ENCODE assay signal across 21 mouse cellular contexts in the genomic region with DNA sequence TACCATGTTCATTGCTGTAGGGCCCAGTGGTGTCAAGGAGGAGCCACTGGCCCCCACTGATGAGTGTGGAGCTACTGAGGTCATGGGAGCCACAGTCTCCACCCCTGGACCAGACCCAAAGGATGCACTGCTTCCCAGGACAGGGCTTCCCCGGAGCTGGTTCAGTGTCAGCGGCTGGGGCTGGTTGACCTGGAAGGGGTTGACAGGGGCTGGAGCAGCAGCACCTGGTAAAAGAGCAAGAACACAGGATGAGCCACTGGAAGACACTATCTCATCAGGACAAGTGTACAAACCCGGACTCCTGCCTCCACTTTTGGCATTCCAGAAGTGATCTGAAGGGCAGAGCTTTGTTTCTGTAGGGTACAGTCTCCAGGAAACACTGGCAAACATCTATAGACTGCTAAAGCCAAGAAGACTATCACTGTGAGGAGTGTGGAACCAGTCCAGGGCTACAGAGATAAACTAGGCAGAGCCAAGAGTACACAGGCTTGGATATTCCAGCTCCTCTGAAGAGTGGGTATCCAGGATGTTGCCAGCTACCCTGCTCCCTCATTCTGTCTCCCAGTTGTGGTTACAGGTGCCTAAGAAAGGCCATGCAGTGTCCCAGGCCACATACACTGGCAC. TPM values are rescaled to one million over a fixed set of nuclear protein-coding genes. Genes with fewer than 3 reads are reported as not detected.
DNase-seq lines count a peak whose midpoint lies in the region; ATAC-seq lines count a peak whose summit lies in the region.
"Had no signal": no experiment of that assay in that cellular context is flagged by ENCODE, and none has a peak within 500 bp of the region (broad histone marks: within the 10 kb centered on the region; RNA-seq: fewer than 3 reads in every experiment).

No protein-coding gene starts in this region.

- no peak overlapping the region for H3K4me2 ChIP-seq in midbrain, embryonic 11.5 days
- H3K4me2 ChIP-seq in heart, embryonic 15.5 days, result no peak overlapping the region
- H3K4me2 ChIP-seq: forebrain, embryonic 13.5 days; hindbrain, embryonic 14.5 days had no signal

- peaks cover 13% of the 10 kb centered on the region for H3K36me3 ChIP-seq in midbrain, embryonic 11.5 days (ENCODE audit: control insufficient read depth, insufficient read depth, low read length)
- H3K36me3 ChIP-seq in midbrain, embryonic 10.5 days, result peaks cover 74% of the 10 kb centered on the region
- H3K36me3 ChIP-seq in heart, embryonic 15.5 days, result peaks cover 37% of the 10 kb centered on the region

- H3K4me3 ChIP-seq in midbrain, embryonic 11.5 days (ENCODE audit: low read depth, low read length), result no peak overlapping the region
- no peak overlapping the region for H3K4me3 ChIP-seq in midbrain, embryonic 10.5 days
- no peak overlapping the region for H3K4me3 ChIP-seq in heart, embryonic 15.5 days
- H3K4me3 ChIP-seq: embryonic facial prominence, embryonic 10.5 days; forebrain, embryonic 13.5 days; hindbrain, embryonic 10.5 days had no signal

- no peak overlapping the region for H3K27ac ChIP-seq in midbrain, embryonic 11.5 days (ENCODE audit: low read depth, low read length)
- no peak overlapping the region for H3K27ac ChIP-seq in midbrain, embryonic 10.5 days (replicated peaks)
- H3K27ac ChIP-seq in heart, embryonic 15.5 days, result no peak overlapping the region
- H3K27ac ChIP-seq: embryonic facial prominence, embryonic 10.5 days; forebrain, embryonic 13.5 days; hindbrain, embryonic 10.5 days; hindbrain, embryonic 14.5 days had no signal

- DNase-seq in heart, adult 11 months, result peak; percentile 94
- no peak for DNase-seq in heart, postnatal 4 days
- DNase-seq in midbrain, embryonic 11.5 days (ENCODE audit: low spot score, missing footprints), result peak; percentile 44
- DNase-seq in midbrain, embryonic 10.5 days (ENCODE audit: low spot score), result no peak
- DNase-seq in urinary bladder, postnatal 10 days (ENCODE audit: low spot score), result no peak
- DNase-seq in embryo, embryonic 10.5 days (ENCODE audit: low spot score), result no peak
- DNase-seq: adrenal gland, postnatal 10 days; cerebellum, adult 11 months; cerebellum, adult 8-10 months; cerebellum, postnatal 36 days; forebrain, postnatal 0 days; gastrocnemius, postnatal 10 days; kidney, adult 2 months had no signal

- H3K9me3 ChIP-seq in midbrain, embryonic 11.5 days (ENCODE audit: control insufficient read depth, low read length), result no peaks in the 10 kb centered on the region
- no peaks in the 10 kb centered on the region for H3K9me3 ChIP-seq in midbrain, embryonic 10.5 days (replicated peaks)
- H3K9me3 ChIP-seq in heart, embryonic 15.5 days (replicated peaks), result no peaks in the 10 kb centered on the region
- H3K9me3 ChIP-seq: embryonic facial prominence, embryonic 10.5 days; forebrain, embryonic 13.5 days; hindbrain, embryonic 10.5 days had no signal

- no peak overlapping the region for H3K9ac ChIP-seq in midbrain, embryonic 11.5 days (ENCODE audit: low read length)
- H3K9ac ChIP-seq in heart, embryonic 15.5 days, result no peak overlapping the region
- H3K9ac ChIP-seq: forebrain, embryonic 13.5 days; forebrain, postnatal 0 days; hindbrain, embryonic 14.5 days had no signal

- 97% methylated on average over 3 of the region's 3 CpGs for WGBS in midbrain, embryonic 11.5 days
- 96% methylated on average over 3 of the region's 3 CpGs for WGBS in midbrain, embryonic 10.5 days
- WGBS in heart, embryonic 15.5 days, result 83% methylated on average over 3 of the region's 3 CpGs

- no peaks in the 10 kb centered on the region for H3K27me3 ChIP-seq in midbrain, embryonic 11.5 days (ENCODE audit: control insufficient read depth, insufficient read depth, low read length)
- H3K27me3 ChIP-seq in midbrain, embryonic 10.5 days (ENCODE audit: low read depth, poor library complexity, severe bottlenecking), result no peaks in the 10 kb centered on the region
- H3K27me3 ChIP-seq in heart, embryonic 15.5 days, result no peaks in the 10 kb centered on the region
- H3K27me3 ChIP-seq: forebrain, embryonic 13.5 days had no signal

- no peaks in the 10 kb centered on the region for H3K4me1 ChIP-seq in midbrain, embryonic 11.5 days (ENCODE audit: control insufficient read depth, insufficient read depth, low read length)
- no peaks in the 10 kb centered on the region for H3K4me1 ChIP-seq in midbrain, embryonic 10.5 days
- peaks cover 17% of the 10 kb centered on the region for H3K4me1 ChIP-seq in heart, embryonic 15.5 days (replicated peaks)
- H3K4me1 ChIP-seq: embryonic facial prominence, embryonic 10.5 days; forebrain, embryonic 13.5 days; hindbrain, embryonic 10.5 days had no signal

- no peak for ATAC-seq in midbrain, embryonic 11.5 days (ENCODE audit: low FRiP score)
- ATAC-seq in heart, embryonic 15.5 days (replicated peaks; ENCODE audit: insufficient number of reproducible peaks, insufficient read depth, low FRiP score, low read depth), result 0 out of 2 replicates have a peak, but pooled peaks have one; percentile 22
- ATAC-seq: forebrain, embryonic 13.5 days; forebrain, postnatal 0 days; intestine, embryonic 16.5 days had no signal

RNA-seq across cellular contexts. Expression of gene B9d1, which starts 14.7 kb away (rescaled TPM):
- total RNA-seq in heart, postnatal 4 days (2021), result 10 to 100 TPM in 1 of 2 experiments, 1 to 10 TPM in 1; 9.8 to 12.0 TPM
- polyA plus RNA-seq in midbrain, embryonic 11.5 days (2014; fragmentation: Nextera tagmentation; extraction: Ambion mirVana), result 35.1 and 39.6 TPM in 2 replicates
- 52.5 and 56.0 TPM in 2 replicates for polyA plus RNA-seq in midbrain, embryonic 10.5 days (2016; fragmentation: Nextera tagmentation; extraction: Ambion mirVana)
- 11.1 and 15.8 TPM in 2 replicates for polyA plus RNA-seq in heart, embryonic 15.5 days (2015; fragmentation: Nextera tagmentation; extraction: Ambion mirVana)

RNA-seq across cellular contexts. Expression of gene Mapk7, which starts 25.4 kb away (rescaled TPM):
- total RNA-seq in heart, postnatal 4 days (2021), result 10 to 100 TPM; 16.0 to 16.8 TPM
- 51.0 and 58.3 TPM in 2 replicates for polyA plus RNA-seq in midbrain, embryonic 11.5 days (2014; fragmentation: Nextera tagmentation; extraction: Ambion mirVana)
- polyA plus RNA-seq in midbrain, embryonic 10.5 days (2016; fragmentation: Nextera tagmentation; extraction: Ambion mirVana), result 89.2 and 94.6 TPM in 2 replicates
- 23.0 and 33.4 TPM in 2 replicates for polyA plus RNA-seq in heart, embryonic 15.5 days (2015; fragmentation: Nextera tagmentation; extraction: Ambion mirVana)

RNA-seq across cellular contexts. Expression of gene Mfap4, which starts 34.4 kb away (rescaled TPM):
- 10 to 100 TPM; 70.7 to 78.0 TPM for total RNA-seq in heart, postnatal 4 days (2021)
- polyA plus RNA-seq in midbrain, embryonic 11.5 days (2014; fragmentation: Nextera tagmentation; extraction: Ambion mirVana), result 69.8 and 78.9 TPM in 2 replicates
- 38.4 and 59.9 TPM in 2 replicates for polyA plus RNA-seq in midbrain, embryonic 10.5 days (2016; fragmentation: Nextera tagmentation; extraction: Ambion mirVana)
- polyA plus RNA-seq in heart, embryonic 15.5 days (2015; fragmentation: Nextera tagmentation; extraction: Ambion mirVana), result 160 and 252 TPM in 2 replicates
- total RNA-seq: MEL had no signal
- polyA plus RNA-seq: C2C12 had no signal

RNA-seq across cellular contexts. Expression of gene Epn2, which starts 59.9 kb away (rescaled TPM):
- 10 to 100 TPM; 33.6 to 34.7 TPM for total RNA-seq in heart, postnatal 4 days (2021)
- 28.5 and 29.9 TPM in 2 replicates for polyA plus RNA-seq in midbrain, embryonic 11.5 days (2014; fragmentation: Nextera tagmentation; extraction: Ambion mirVana)
- 23.9 and 28.4 TPM in 2 replicates for polyA plus RNA-seq in midbrain, embryonic 10.5 days (2016; fragmentation: Nextera tagmentation; extraction: Ambion mirVana)
- 20.2 and 20.5 TPM in 2 replicates for polyA plus RNA-seq in heart, embryonic 15.5 days (2015; fragmentation: Nextera tagmentation; extraction: Ambion mirVana)

Comparison
In these comparisons a context has a peak if more than half of its experiments do, and no peak if none do; other contexts are left out.
1. DNase-seq: peak in heart, adult 11 months (single experiment) and midbrain, embryonic 11.5 days (single experiment); none in heart, postnatal 4 days (single experiment), midbrain, embryonic 10.5 days (single experiment), urinary bladder, postnatal 10 days (single experiment) and embryo, embryonic 10.5 days (single experiment).